Mouse (Mus musculus) brain, embryonic 14.5 days (tissue): ENCODE measurements around the gene Ppp1r11. TPM values are rescaled to one million over a fixed set of nuclear protein-coding genes. Genes with fewer than 3 reads are reported as not detected.
"Not testable (repeated sequence)": the region's sequence is repeated elsewhere in the genome, so short reads cannot be mapped to it uniquely, and the experiment has no call there.

ENCODE experiments used
- DNase-seq: peaks from one replicate; pipeline ENCODE4 v3.0.0-alpha.2; 2011; ENCODE audit warnings: low read depth
- CTCF ChIP-seq: fragments of 200-500 bp; IDR thresholded peaks from 2 replicates; pipeline ENCODE4 v1.5.1; 2012; ENCODE audit warnings: inconsistent platforms, mild to moderate bottlenecking, moderate library complexity, borderline replicate concordance; ENCODE audit not compliant: insufficient read depth, insufficient read length; ENCODE audit errors: extremely low read depth
- POLR2A ChIP-seq: fragments of 200-500 bp; IDR thresholded peaks from 2 replicates; pipeline ENCODE4 v1.6.1; 2012; ENCODE audit warnings: mild to moderate bottlenecking, inconsistent platforms, borderline replicate concordance; ENCODE audit not compliant: poor library complexity, insufficient read depth, insufficient read length, severe bottlenecking; ENCODE audit errors: extremely low read depth
- polyA plus RNA-seq: library from polyadenylated mRNA; depleted of rRNA; stranded (reverse); fragments of >200 nt; gene quantifications from 2 replicates; pipeline ENCODE4 v1.2.3, GENCODE M21; 2012; rRNA removed

Ppp1r11 gene
- polyA plus RNA-seq = 143 and 150 TPM in 2 replicates

DNA sequence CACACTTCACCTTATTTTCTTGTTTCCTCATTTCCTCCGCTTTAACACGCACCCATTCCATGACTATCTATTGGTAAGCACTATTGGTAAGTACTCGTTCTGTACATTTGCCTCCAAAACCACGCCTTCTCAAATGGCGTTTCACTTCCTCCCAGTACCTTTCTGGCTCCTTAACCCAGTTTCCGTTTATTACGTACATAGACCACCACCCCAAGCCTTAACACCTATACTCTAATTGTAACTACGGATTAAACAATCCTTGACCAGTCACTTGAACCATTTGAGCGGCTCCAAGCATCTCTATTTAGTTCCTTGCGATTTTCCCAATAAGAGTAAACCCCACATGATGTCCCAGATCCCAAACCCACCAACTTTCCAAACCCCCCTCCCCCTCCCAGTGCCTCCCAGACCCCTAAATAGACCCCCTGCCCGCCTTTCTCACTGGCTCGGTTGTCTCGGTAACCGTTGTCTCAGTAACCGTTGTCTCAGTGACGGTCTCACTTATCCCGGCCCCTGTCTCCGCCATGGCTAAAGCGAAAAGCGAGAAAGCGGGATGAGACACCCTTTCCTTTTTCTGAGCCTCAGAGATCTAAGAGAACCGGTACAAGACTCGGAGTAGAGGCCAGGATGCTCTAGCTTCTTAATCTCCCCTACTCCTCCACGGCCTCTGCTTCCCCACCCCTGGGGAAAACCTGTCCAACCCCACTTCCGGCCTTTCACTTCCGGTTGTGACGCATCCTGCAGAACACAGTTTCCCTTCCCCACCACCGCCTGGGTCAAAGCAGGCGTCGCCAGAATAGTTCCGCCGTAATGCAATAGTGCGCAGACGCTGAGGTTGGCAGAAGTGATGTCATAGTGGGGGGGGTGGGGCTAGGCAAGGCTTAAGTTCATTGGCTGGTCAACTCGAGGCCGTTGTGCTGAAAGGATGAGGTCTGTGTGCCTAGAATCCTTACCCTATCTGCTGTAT, at the start of gene Ppp1r11:
Gene Ppp1r11 (minus strand): TSS at position 761 of the 967 bp plus-strand sequence.
- TF ChIP-seq POLR2A = peak; percentile 43; the same call in 1 of the 2 replicates
- no peak for TF ChIP-seq CTCF
- DNase-seq = peak; percentile 100

DNA sequence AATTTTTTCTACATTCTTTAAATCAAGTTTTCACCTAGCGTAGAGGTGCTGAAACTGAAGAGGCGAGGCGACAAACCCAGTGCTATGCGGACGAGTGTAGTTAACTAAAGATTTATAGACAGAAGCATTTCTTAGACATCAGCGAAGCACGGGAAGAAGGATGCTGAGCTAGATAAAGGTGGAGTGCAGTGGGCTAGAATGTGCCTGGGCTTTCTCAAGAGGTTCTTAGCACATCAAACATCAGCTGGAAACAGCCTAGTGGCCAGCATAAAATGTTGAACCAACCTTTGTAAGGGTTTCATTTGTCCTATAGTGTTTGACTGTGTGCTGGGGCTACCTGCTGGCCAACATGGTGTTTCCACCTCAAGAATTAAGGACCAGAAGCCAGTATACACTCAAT, 49.3 kb upstream of the Ppp1r11 start, which contains the start of gene Zfp57:
Gene Zfp57 (plus strand): TSS at position 301 of the 400 bp plus-strand sequence.
- no peak for DNase-seq
- TF ChIP-seq POLR2A (no peak), CTCF (no peak)

DNA sequence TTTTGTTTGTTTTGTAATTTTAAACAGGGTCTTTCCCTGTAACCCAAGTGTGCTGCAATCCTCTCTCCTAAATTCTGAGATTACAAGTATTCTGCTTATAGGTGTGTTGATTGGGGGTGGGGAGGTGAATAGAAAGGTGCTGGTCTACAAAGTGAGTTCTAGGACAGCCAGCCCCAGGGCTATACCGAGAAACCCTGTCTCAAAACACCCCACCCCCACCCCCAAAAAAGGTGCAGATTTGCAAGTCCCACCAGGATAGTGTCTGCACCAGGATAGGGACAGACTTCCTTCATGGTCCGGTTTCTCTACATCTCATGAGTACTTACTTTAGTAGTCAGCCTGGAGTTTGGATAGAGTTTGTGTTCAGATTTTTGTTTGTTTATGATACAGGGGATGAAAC, 46.9 kb upstream of the Ppp1r11 start:
- no peak for DNase-seq
- TF ChIP-seq POLR2A = no peak
- TF ChIP-seq CTCF = no peak

GRCm38 (mm10) chr17:36997033-36997735, 45.6 kb upstream of the Ppp1r11 start:
- TF ChIP-seq POLR2A (no peak), CTCF (peak; percentile 80)
- peak; percentile 85 for DNase-seq

DNA sequence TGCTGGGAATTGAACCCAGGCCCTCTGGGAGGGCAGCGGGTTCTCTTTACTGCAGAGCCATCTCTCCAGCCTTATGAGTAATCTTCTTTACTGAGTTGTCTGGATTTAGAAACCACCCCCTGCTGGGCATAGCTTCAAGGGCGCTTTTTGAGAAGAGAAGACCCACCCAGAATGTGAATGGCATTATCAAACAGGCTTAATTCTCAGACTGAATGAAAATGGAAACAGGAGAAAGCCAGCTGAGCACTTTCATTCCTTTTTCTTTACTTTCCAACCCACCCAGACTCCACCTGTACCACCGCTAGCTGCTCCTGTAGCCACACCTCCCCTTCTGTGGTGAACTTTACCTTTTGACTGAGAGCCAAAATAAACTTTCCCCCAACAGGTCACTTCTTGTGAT, 43.9 kb upstream of the Ppp1r11 start:
- no peak for DNase-seq
- TF ChIP-seq POLR2A (no peak), CTCF (no peak)

DNA sequence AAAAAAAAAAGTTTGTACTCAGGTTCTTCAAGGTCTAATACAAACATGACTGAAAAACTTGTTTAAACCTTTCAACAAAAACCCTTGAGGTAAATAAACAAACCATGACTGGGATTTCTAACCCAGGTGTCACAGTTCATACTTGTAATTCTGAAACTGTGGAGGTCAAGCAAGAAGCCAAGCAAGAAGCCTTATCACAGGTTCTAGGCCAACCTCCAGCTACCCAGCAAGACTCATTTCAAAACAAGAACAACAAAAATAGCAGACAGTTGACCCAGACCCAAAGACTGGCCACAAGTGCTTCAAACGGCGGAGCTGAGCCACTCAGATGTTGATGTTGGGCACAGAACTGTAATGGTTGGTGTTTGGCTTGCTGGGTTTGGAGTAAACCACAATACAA, 43.0 kb upstream of the Ppp1r11 start:
- no peak for TF ChIP-seq POLR2A
- TF ChIP-seq CTCF = no peak
- DNase-seq = no peak

- no peak for DNase-seq
- TF ChIP-seq POLR2A = no peak
- no peak for TF ChIP-seq CTCF
Measured at GRCm38 (mm10) chr17:36993770-36994325, 42.3 kb upstream of the Ppp1r11 start.

- DNase-seq = no peak
- TF ChIP-seq CTCF = no peak
- no peak for TF ChIP-seq POLR2A
Measured at GRCm38 (mm10) chr17:36992336-36993104, 41.0 kb upstream of the Ppp1r11 start.

- not testable (repeated sequence) for DNase-seq
Measured at GRCm38 (mm10) chr17:36990630-36991029, 39.1 kb upstream of the Ppp1r11 start.

- TF ChIP-seq POLR2A = no peak
- TF ChIP-seq CTCF = no peak
- no peak for DNase-seq
Measured at GRCm38 (mm10) chr17:36989437-36989836, 37.9 kb upstream of the Ppp1r11 start, which contains the start of gene H2-M5. Gene H2-M5 (minus strand): TSS chr17:36989537.

GRCm38 (mm10) chr17:36988475-36988874, 36.9 kb upstream of the Ppp1r11 start:
- TF ChIP-seq POLR2A (no peak), CTCF (no peak)
- no peak for DNase-seq
